Mouse (Mus musculus) lung, adult 2 months (tissue): ENCODE results near the gene Txndc2.

ENCODE experiments used
- CTCF ChIP-seq: fragments of 200-500 bp; IDR thresholded peaks from 2 replicates; pipeline ENCODE4 v1.5.1; 2011; ENCODE audit warnings: mild to moderate bottlenecking, low read length, control low read depth; ENCODE audit not compliant: insufficient read depth
- POLR2A ChIP-seq: fragments of 200-500 bp; IDR thresholded peaks from 2 replicates; pipeline ENCODE4 v1.6.1; 2011; ENCODE audit warnings: low read depth, mild to moderate bottlenecking, control low read depth, low read length, borderline replicate concordance; ENCODE audit errors: extremely low read depth

DNA sequence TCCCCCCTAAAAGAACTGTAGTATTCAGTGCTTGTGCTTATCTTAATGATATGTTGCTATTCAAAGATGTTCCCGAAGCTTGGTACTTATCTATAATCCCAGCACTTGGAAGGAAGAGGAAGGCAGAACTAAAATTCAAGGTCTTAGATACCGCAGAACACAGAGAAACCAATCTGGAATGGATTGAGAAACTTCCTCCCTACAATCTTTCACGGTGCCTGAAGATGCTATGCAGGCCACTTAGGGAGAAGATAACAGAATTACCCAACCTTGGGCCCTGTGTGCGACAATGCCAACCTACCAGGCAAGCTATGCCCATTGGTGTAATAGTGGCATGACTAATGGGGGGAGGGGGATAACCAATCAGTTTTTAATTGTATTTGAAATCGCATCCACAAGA lies 33.2 kb downstream of the Txndc2 start:
- TF ChIP-seq CTCF (no peak), POLR2A (no peak)
